Mouse (Mus musculus) forebrain, postnatal 0 days (tissue): ENCODE measurements at regions not wholly inside any gene's neighbourhood (a gene's known extent, or its start where the extent isn't known, plus 50 kb on each side); places are given as distances from the start of the nearest gene placed in this dataset.

Source experiments
- ATAC-seq: fragments of 200-750 bp; cut with Nextera tagmentation; 2 replicates; pipeline ENCODE4 v1.8.0; 2017; ENCODE audit warnings: mild to moderate bottlenecking, moderate library complexity
- DNase-seq: peaks from one replicate; pipeline ENCODE4 v3.0.0-alpha.2; 2015
- H3K27ac ChIP-seq: fragments of 300-500 bp; sonication (generic); 2 replicates; pipeline ENCODE4 v1.5.1; 2014; ENCODE audit warnings: low read depth, mild to moderate bottlenecking, antibody characterized with exemption, low read length, moderate library complexity, mixed read lengths
- H3K27me3 ChIP-seq: fragments of 300-500 bp; sonication (generic); 2 replicates; pipeline ENCODE4 v1.6.1; 2014; ENCODE audit warnings: mild to moderate bottlenecking, low read length, mixed read lengths; ENCODE audit not compliant: insufficient read depth
- H3K36me3 ChIP-seq: fragments of 300-500 bp; sonication (generic); 2 replicates; pipeline ENCODE4 v1.6.1; 2014; ENCODE audit warnings: mild to moderate bottlenecking, moderate library complexity; ENCODE audit not compliant: insufficient read depth
- H3K4me1 ChIP-seq: fragments of 300-500 bp; sonication (generic); 2 replicates; pipeline ENCODE4 v1.6.1; 2014; ENCODE audit warnings: antibody characterized with exemption; ENCODE audit not compliant: insufficient read depth
- H3K4me2 ChIP-seq: fragments of 300-500 bp; sonication (generic); 2 replicates; pipeline ENCODE4 v1.6.1; 2014; ENCODE audit warnings: low read depth, mild to moderate bottlenecking, moderate library complexity
- H3K4me3 ChIP-seq: fragments of 300-500 bp; sonication (generic); 2 replicates; pipeline ENCODE4 v1.5.1; 2014; ENCODE audit warnings: low read depth, low read length, mixed read lengths
- H3K9ac ChIP-seq: fragments of 300-500 bp; sonication (generic); 2 replicates; pipeline ENCODE4 v1.6.1; 2014; ENCODE audit warnings: mild to moderate bottlenecking
- H3K9me3 ChIP-seq: fragments of 300-500 bp; sonication (generic); 2 replicates; pipeline ENCODE4 v1.6.1; 2016; ENCODE audit warnings: low read length
- CTCF ChIP-seq: sonication (generic); IDR thresholded peaks from 2 replicates; pipeline ENCODE4 v1.5.1; 2016; ENCODE audit warnings: antibody characterized with exemption, control low read depth, low read depth
- WGBS: fragments of 180-500 bp; shearing (Covaris S2); extraction: QIAGEN DNeasy Blood & Tissue Kit; methylation state at CpG from one replicate; pipeline ENCODE4 v1.1.7; 2014; 5-methylcytosine and 5-hydroxymethylcytosine counted together

GRCm38 (mm10) chr12:36926225-36926624, 182.1 kb upstream of the Meox2 start:
- 66% methylated on average over 4 of the region's 4 CpGs for WGBS
- Histone ChIP-seq H3K4me2 (no peak overlapping the region), H3K4me1 (no peaks in the 10 kb centered on the region), H3K27me3 (no peaks in the 10 kb centered on the region), H3K36me3 (no peaks in the 10 kb centered on the region), H3K27ac (no peak overlapping the region), H3K9me3 (no peaks in the 10 kb centered on the region), H3K9ac (no peak overlapping the region), H3K4me3 (no peak overlapping the region)
- no peak for DNase-seq
- ATAC-seq = no peak
- TF ChIP-seq CTCF = no peak

GRCm38 (mm10) chr12:36933118-36933610, 175.2 kb upstream of the Meox2 start:
- Histone ChIP-seq H3K4me2 (no peak overlapping the region), H3K9ac (no peak overlapping the region), H3K36me3 (no peaks in the 10 kb centered on the region), H3K9me3 (no peaks in the 10 kb centered on the region), H3K4me3 (no peak overlapping the region), H3K27me3 (no peaks in the 10 kb centered on the region), H3K4me1 (no peaks in the 10 kb centered on the region; the same call in 1 of the 2 replicates), H3K27ac (no peak overlapping the region)
- ATAC-seq (peak; percentile 55), DNase-seq (no peak)
- WGBS = 8% methylated on average over 6 of the region's 6 CpGs
- no peak for TF ChIP-seq CTCF

- H3K9me3 ChIP-seq = no peaks in the 10 kb centered on the region
- H3K27me3 ChIP-seq = no peaks in the 10 kb centered on the region
- H3K4me3 ChIP-seq = no peak overlapping the region
- ATAC-seq = no peak
- H3K4me1 ChIP-seq = no peaks in the 10 kb centered on the region
- H3K9ac ChIP-seq = no peak overlapping the region
- H3K27ac ChIP-seq = no peak overlapping the region
- no peaks in the 10 kb centered on the region for H3K36me3 ChIP-seq
- WGBS = 94% methylated on average over 1 of the region's 1 CpGs
- no peak for TF ChIP-seq CTCF
- DNase-seq = no peak
- H3K4me2 ChIP-seq = no peak overlapping the region
Measured at GRCm38 (mm10) chr12:36943903-36944302, 164.4 kb upstream of the Meox2 start.

GRCm38 (mm10) chr12:36945964-36946363, 162.4 kb upstream of the Meox2 start:
- DNase-seq (no peak), ATAC-seq (no peak)
- Histone ChIP-seq H3K4me3 (no peak overlapping the region), H3K27me3 (no peaks in the 10 kb centered on the region), H3K4me1 (no peaks in the 10 kb centered on the region), H3K9ac (no peak overlapping the region), H3K9me3 (no peaks in the 10 kb centered on the region), H3K36me3 (no peaks in the 10 kb centered on the region), H3K27ac (no peak overlapping the region), H3K4me2 (no peak overlapping the region)
- no peak for TF ChIP-seq CTCF
- 29% methylated on average over 1 of the region's 1 CpGs for WGBS

GRCm38 (mm10) chr12:36947902-36948301, 160.4 kb upstream of the Meox2 start:
- 46% methylated on average over 3 of the region's 3 CpGs for WGBS
- no peak for ATAC-seq
- no peak for TF ChIP-seq CTCF

GRCm38 (mm10) chr12:36949096-36949738, 159.1 kb upstream of the Meox2 start:
- TF ChIP-seq CTCF = no peak
- Histone ChIP-seq H3K27me3 (no peaks in the 10 kb centered on the region), H3K36me3 (no peaks in the 10 kb centered on the region), H3K9me3 (no peaks in the 10 kb centered on the region), H3K4me3 (no peak overlapping the region), H3K4me2 (no peak overlapping the region), H3K9ac (no peak overlapping the region), H3K4me1 (no peaks in the 10 kb centered on the region), H3K27ac (no peak overlapping the region)
- ATAC-seq (peak; percentile 63; the same call in 1 of the 2 replicates), DNase-seq (peak; percentile 41)
- 66% methylated on average over 2 of the region's 2 CpGs for WGBS

More at GRCm38 (mm10) chr12:36947902-36948301, 160.4 kb upstream of the Meox2 start:
- no peaks in the 10 kb centered on the region for H3K36me3 ChIP-seq
- no peak overlapping the region for H3K9ac ChIP-seq
- no peaks in the 10 kb centered on the region for H3K27me3 ChIP-seq
- H3K4me2 ChIP-seq = no peak overlapping the region
- no peak overlapping the region for H3K4me3 ChIP-seq
- no peak for DNase-seq
- no peaks in the 10 kb centered on the region for H3K4me1 ChIP-seq
- H3K9me3 ChIP-seq = no peaks in the 10 kb centered on the region
- H3K27ac ChIP-seq = no peak overlapping the region

- Histone ChIP-seq H3K9me3 (no peaks in the 10 kb centered on the region), H3K4me2 (no peak overlapping the region), H3K9ac (no peak overlapping the region), H3K27me3 (no peaks in the 10 kb centered on the region), H3K27ac (no peak overlapping the region), H3K4me3 (no peak overlapping the region), H3K36me3 (no peaks in the 10 kb centered on the region), H3K4me1 (no peaks in the 10 kb centered on the region)
- ATAC-seq (no peak), DNase-seq (no peak)
- TF ChIP-seq CTCF = no peak
- 76% methylated on average over 3 of the region's 3 CpGs for WGBS
Measured at GRCm38 (mm10) chr12:36974432-36975094, 133.8 kb upstream of the Meox2 start.
